In the genomic region with DNA sequence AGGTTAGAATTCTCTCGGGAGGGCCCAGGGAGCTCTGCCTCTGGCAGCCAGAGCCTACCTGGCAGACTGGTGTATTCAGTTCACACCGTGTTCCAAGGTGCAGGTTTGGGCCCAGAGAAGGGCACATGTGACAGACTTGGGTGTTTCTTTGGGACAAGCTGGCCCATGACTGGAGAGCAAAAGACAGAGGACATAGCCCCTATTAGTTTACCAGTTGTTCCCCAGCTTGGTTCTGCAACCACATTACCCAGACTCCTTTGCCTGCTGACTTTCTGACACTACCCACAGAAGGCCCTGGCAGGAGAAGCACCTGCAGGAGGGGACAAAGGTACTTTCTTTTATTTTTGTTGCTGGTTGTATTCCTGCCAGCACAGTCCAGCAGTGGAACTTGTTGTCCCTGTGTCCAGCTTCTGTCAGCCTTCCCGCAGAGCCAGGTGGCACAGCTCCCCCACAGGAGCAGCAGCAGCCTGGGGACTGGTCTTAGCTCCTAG, we compare ENCODE assay signal across 18 mouse cellular contexts.
DNase-seq lines count a peak whose midpoint lies in the region; ATAC-seq lines count a peak whose summit lies in the region.
"Had no signal": no experiment of that assay in that cellular context is flagged by ENCODE, and none has a peak within 500 bp of the region (broad histone marks: within the 10 kb centered on the region; RNA-seq: fewer than 3 reads in every experiment).

No protein-coding gene starts in this region.

- DNase-seq in forebrain, embryonic 10.5 days (ENCODE audit: extremely low spot score, low spot score), result no peak
- DNase-seq in forebrain, embryonic 11.5 days (ENCODE audit: low spot score), result no peak
- no peak for DNase-seq in neural tube, embryonic 10.5 days (ENCODE audit: extremely low spot score, low spot score)
- DNase-seq in cerebellum, adult 11-12 months, result no peak
- DNase-seq: adrenal gland, postnatal 10 days; cerebellum, adult 9-11 months; liver, embryonic 13.5 days; lung, postnatal 10 days; right cerebral cortex, adult 18-20 months; thymus, postnatal 4 days had no signal

- peaks cover 54% of the 10 kb centered on the region for H3K4me1 ChIP-seq in forebrain, embryonic 10.5 days
- 0 out of 2 replicates have a peak, but pooled peaks cover 2% of the 10 kb centered on the region for H3K4me1 ChIP-seq in forebrain, embryonic 11.5 days (replicated peaks; ENCODE audit: control insufficient read depth, insufficient read depth, low read length)
- H3K4me1 ChIP-seq in hindbrain, embryonic 12.5 days, result peaks cover 57% of the 10 kb centered on the region
- peaks cover 51% of the 10 kb centered on the region for H3K4me1 ChIP-seq in hindbrain, embryonic 13.5 days (replicated peaks)
- peaks cover 59% of the 10 kb centered on the region for H3K4me1 ChIP-seq in neural tube, embryonic 13.5 days (replicated peaks)
- H3K4me1 ChIP-seq in stomach, embryonic 16.5 days (ENCODE audit: control insufficient read depth, insufficient read depth, low read length), result peaks cover 24% of the 10 kb centered on the region

- no peak overlapping the region for H3K4me2 ChIP-seq in forebrain, embryonic 11.5 days (ENCODE audit: low read depth, low read length, severe bottlenecking)
- no peak overlapping the region for H3K4me2 ChIP-seq in hindbrain, embryonic 12.5 days (replicated peaks)
- H3K4me2 ChIP-seq in hindbrain, embryonic 13.5 days, result no peak overlapping the region
- no peak overlapping the region for H3K4me2 ChIP-seq in neural tube, embryonic 13.5 days
- no peak overlapping the region for H3K4me2 ChIP-seq in stomach, embryonic 16.5 days (ENCODE audit: low read depth, low read length)
- H3K4me2 ChIP-seq: heart, embryonic 15.5 days; liver, embryonic 13.5 days had no signal

- H3K9ac ChIP-seq in forebrain, embryonic 11.5 days (ENCODE audit: low read length), result no peak overlapping the region
- H3K9ac ChIP-seq in hindbrain, embryonic 12.5 days, result no peak overlapping the region
- H3K9ac ChIP-seq in hindbrain, embryonic 13.5 days, result no peak overlapping the region
- no peak overlapping the region for H3K9ac ChIP-seq in neural tube, embryonic 13.5 days
- no peak overlapping the region for H3K9ac ChIP-seq in stomach, embryonic 16.5 days (ENCODE audit: low read length)
- H3K9ac ChIP-seq: heart, embryonic 15.5 days; liver, embryonic 13.5 days had no signal

- no peak for ATAC-seq in forebrain, embryonic 11.5 days (replicated peaks; ENCODE audit: low FRiP score)
- ATAC-seq in hindbrain, embryonic 12.5 days (ENCODE audit: low FRiP score), result no peak
- ATAC-seq in hindbrain, embryonic 13.5 days (ENCODE audit: low FRiP score), result no peak
- ATAC-seq in neural tube, embryonic 13.5 days (ENCODE audit: low read depth), result no peak
- no peak for ATAC-seq in stomach, embryonic 16.5 days (ENCODE audit: insufficient read depth, low FRiP score)
- ATAC-seq: forebrain, embryonic 16.5 days; hindbrain, embryonic 16.5 days had no signal

- H3K4me3 ChIP-seq in forebrain, embryonic 10.5 days, result no peak overlapping the region
- H3K4me3 ChIP-seq in forebrain, embryonic 11.5 days (ENCODE audit: low read depth, low read length), result no peak overlapping the region
- no peak overlapping the region for H3K4me3 ChIP-seq in hindbrain, embryonic 12.5 days
- no peak overlapping the region for H3K4me3 ChIP-seq in hindbrain, embryonic 13.5 days
- H3K4me3 ChIP-seq in neural tube, embryonic 13.5 days, result no peak overlapping the region
- H3K4me3 ChIP-seq in stomach, embryonic 16.5 days (replicated peaks; ENCODE audit: low read length), result no peak overlapping the region
- H3K4me3 ChIP-seq: heart, embryonic 15.5 days; liver, embryonic 13.5 days; megakaryocyte, embryonic 14.5 days had no signal

- no peaks in the 10 kb centered on the region for H3K9me3 ChIP-seq in forebrain, embryonic 10.5 days
- H3K9me3 ChIP-seq in forebrain, embryonic 11.5 days (ENCODE audit: control insufficient read depth, low read length), result no peaks in the 10 kb centered on the region
- H3K9me3 ChIP-seq in hindbrain, embryonic 12.5 days (replicated peaks), result no peaks in the 10 kb centered on the region
- no peaks in the 10 kb centered on the region for H3K9me3 ChIP-seq in hindbrain, embryonic 13.5 days
- H3K9me3 ChIP-seq in neural tube, embryonic 13.5 days, result no peaks in the 10 kb centered on the region
- no peaks in the 10 kb centered on the region for H3K9me3 ChIP-seq in stomach, embryonic 16.5 days (replicated peaks; ENCODE audit: control insufficient read depth, low read length)
- H3K9me3 ChIP-seq: heart, embryonic 15.5 days; liver, embryonic 13.5 days; megakaryocyte, embryonic 14.5 days had no signal

- no peaks in the 10 kb centered on the region for H3K27me3 ChIP-seq in forebrain, embryonic 10.5 days (ENCODE audit: poor library complexity, severe bottlenecking)
- no peaks in the 10 kb centered on the region for H3K27me3 ChIP-seq in forebrain, embryonic 11.5 days (ENCODE audit: control insufficient read depth, insufficient read depth, low read length)
- H3K27me3 ChIP-seq in hindbrain, embryonic 12.5 days, result no peaks in the 10 kb centered on the region
- no peaks in the 10 kb centered on the region for H3K27me3 ChIP-seq in hindbrain, embryonic 13.5 days
- no peaks in the 10 kb centered on the region for H3K27me3 ChIP-seq in neural tube, embryonic 13.5 days
- H3K27me3 ChIP-seq in stomach, embryonic 16.5 days (ENCODE audit: control insufficient read depth, insufficient read depth, low read length), result no peaks in the 10 kb centered on the region

- 90% methylated on average over 3 of the region's 3 CpGs for WGBS in forebrain, embryonic 10.5 days
- WGBS in forebrain, embryonic 11.5 days, result 91% methylated on average over 3 of the region's 3 CpGs
- WGBS in hindbrain, embryonic 12.5 days, result 80% methylated on average over 3 of the region's 3 CpGs
- WGBS in hindbrain, embryonic 13.5 days, result 88% methylated on average over 3 of the region's 3 CpGs
- 88% methylated on average over 3 of the region's 3 CpGs for WGBS in neural tube, embryonic 13.5 days
- WGBS in stomach, embryonic 16.5 days, result 71% methylated on average over 3 of the region's 3 CpGs

- no peaks in the 10 kb centered on the region for H3K36me3 ChIP-seq in forebrain, embryonic 10.5 days (replicated peaks)
- H3K36me3 ChIP-seq in forebrain, embryonic 11.5 days (ENCODE audit: control insufficient read depth, insufficient read depth, low read length), result no peaks in the 10 kb centered on the region
- no peaks in the 10 kb centered on the region for H3K36me3 ChIP-seq in hindbrain, embryonic 12.5 days
- no peaks in the 10 kb centered on the region for H3K36me3 ChIP-seq in hindbrain, embryonic 13.5 days
- no peaks in the 10 kb centered on the region for H3K36me3 ChIP-seq in neural tube, embryonic 13.5 days
- H3K36me3 ChIP-seq in stomach, embryonic 16.5 days (ENCODE audit: control insufficient read depth, insufficient read depth, low read length), result no peaks in the 10 kb centered on the region
- H3K36me3 ChIP-seq: heart, embryonic 15.5 days; liver, embryonic 13.5 days had no signal

- 0 out of 2 replicates have a peak overlapping the region, but pooled peaks have one; percentile 12 for H3K27ac ChIP-seq in forebrain, embryonic 10.5 days
- H3K27ac ChIP-seq in forebrain, embryonic 11.5 days (ENCODE audit: low read depth, low read length), result no peak overlapping the region
- peak overlapping the region; percentile 8; the same call in 1 of the 2 replicates for H3K27ac ChIP-seq in hindbrain, embryonic 12.5 days
- no peak overlapping the region for H3K27ac ChIP-seq in hindbrain, embryonic 13.5 days
- H3K27ac ChIP-seq in neural tube, embryonic 13.5 days (replicated peaks), result 0 out of 2 replicates have a peak overlapping the region, but pooled peaks have one; percentile 9
- H3K27ac ChIP-seq in stomach, embryonic 16.5 days (ENCODE audit: low read length), result peak overlapping the region; percentile 13; the same call in 1 of the 2 replicates
- H3K27ac ChIP-seq: heart, embryonic 15.5 days; liver, embryonic 13.5 days had no signal

Comparison
In these comparisons a context has a peak if more than half of its experiments do, and no peak if none do; other contexts are left out.
1. H3K27ac ChIP-seq: peak in forebrain, embryonic 10.5 days (single experiment), hindbrain, embryonic 12.5 days (single experiment), neural tube, embryonic 13.5 days (single experiment) and stomach, embryonic 16.5 days (single experiment); none in forebrain, embryonic 11.5 days (single experiment) and hindbrain, embryonic 13.5 days (single experiment).